Mouse (Mus musculus): Measurements from ENCODE around the gene Bst2. TPM values are rescaled to one million over a fixed set of nuclear protein-coding genes. Genes with fewer than 3 reads are reported as not detected.
A peak's percentile ranks its signal among the peaks of the same experiment; 100 is the strongest.
"Not testable (repeated sequence)": the region's sequence is repeated elsewhere in the genome, so short reads cannot be mapped to it uniquely, and the experiment has no call there.

Bst2 gene
- polyA plus RNA-seq, 1 experiment, result 17.3 TPM

DNA sequence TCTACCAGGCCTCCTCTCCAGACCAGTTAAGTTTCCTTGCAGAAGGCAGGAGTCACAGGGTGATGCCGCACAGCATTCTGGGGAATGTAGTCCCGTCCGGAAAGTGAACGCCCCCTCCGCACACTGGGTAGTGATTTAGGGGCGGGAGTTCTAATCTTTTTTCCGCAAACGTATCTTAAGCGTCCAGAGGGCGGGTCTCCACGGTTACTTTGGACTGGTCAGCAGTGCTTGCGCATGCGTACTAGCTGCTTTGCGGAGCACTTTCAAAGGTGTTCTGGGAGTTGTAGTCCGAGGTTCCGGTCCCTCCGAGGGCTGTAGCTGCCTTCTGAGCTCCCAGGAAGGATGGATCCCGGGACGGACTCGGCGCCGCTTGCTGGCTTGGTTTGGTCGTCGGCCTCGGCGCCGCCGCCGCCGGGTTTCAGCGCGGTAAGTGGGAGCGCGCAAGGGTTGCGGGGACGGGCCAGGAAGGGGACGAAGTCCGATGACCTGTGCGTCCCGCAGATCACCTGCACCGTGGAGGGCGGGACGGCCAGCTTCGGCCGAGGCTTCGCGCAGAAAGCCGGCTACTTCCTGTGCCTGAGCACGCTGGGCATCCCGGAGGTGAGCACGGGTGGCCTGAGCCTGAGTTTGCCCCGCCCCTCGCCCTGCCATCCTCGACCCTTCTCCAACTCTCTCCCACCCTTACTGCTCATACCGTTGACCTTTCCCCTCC is 5.5 kb upstream of the Bst2 start, which contains the start of gene Mvb12a:
Mvb12a (plus strand) TSS at position 291 of the 712 bp plus-strand sequence.
- peak; percentile 96 to 99 for DNase-seq
- peak within 1 kb of the TSS; percentile 57 for H3K4me3 ChIP-seq (replicated peaks; ENCODE audit: insufficient read depth, low read depth, low read length)
- no peak within 1 kb of the TSS; the same call in 1 of the 2 replicates for H3K27ac ChIP-seq (ENCODE audit: insufficient read depth, low read length)
- WGBS, result under 1% methylated on average over 55 of the region's 55 CpGs
- 0 out of 2 replicates have a peak, but pooled peaks cover 3% of the 10 kb centered on the region for H3K4me1 ChIP-seq (ENCODE audit: control insufficient read depth, insufficient read depth, low read length)
- TF ChIP-seq POLR2A (IDR thresholded peaks at IDR 0.05; ENCODE audit: borderline replicate concordance, insufficient read depth, low read length), result peak; percentile 68; the same call in 1 of the 2 replicates
- no peak for TF ChIP-seq CTCF (IDR thresholded peaks at IDR 0.05; ENCODE audit: borderline replicate concordance, insufficient read depth, low read depth, low read length)
- H3K27me3 ChIP-seq (ENCODE audit: control insufficient read depth, insufficient read depth, low read length), result no peaks in the 10 kb centered on the region

DNA sequence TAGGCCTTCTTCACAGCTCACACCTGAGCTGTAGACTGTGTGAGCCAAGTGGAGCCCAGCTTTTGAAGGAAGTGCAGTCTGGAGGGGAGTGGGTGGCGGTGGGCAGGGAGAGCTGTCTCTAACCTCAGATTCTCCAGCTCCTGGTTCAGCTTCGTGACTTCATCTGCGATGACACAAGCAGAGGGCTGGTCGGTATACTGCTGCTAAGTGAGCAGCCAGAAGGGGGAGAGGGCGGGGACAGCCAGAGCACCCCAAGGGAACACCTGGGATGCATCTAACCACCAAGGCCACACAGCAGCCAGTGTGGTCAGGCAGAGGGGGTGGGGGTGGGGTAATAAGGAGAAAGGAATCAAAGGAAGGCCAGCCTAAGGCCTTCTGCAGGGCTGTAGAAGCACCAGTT is 1.6 kb downstream of the Bst2 start:
- no peaks in the 10 kb centered on the region for H3K4me1 ChIP-seq (ENCODE audit: control insufficient read depth, insufficient read depth, low read length)
- H3K4me3 ChIP-seq (replicated peaks; ENCODE audit: insufficient read depth, low read depth, low read length), result no peak overlapping the region
- no peak for DNase-seq
- TF ChIP-seq POLR2A (IDR thresholded peaks at IDR 0.05; ENCODE audit: borderline replicate concordance, insufficient read depth, low read length) (no peak), CTCF (IDR thresholded peaks at IDR 0.05; ENCODE audit: borderline replicate concordance, insufficient read depth, low read depth, low read length) (no peak)
- 79% methylated on average over 5 of the region's 5 CpGs for WGBS
- H3K27me3 ChIP-seq (ENCODE audit: control insufficient read depth, insufficient read depth, low read length), result no peaks in the 10 kb centered on the region; the same call in 1 of the 2 replicates
- no peak overlapping the region for H3K27ac ChIP-seq (ENCODE audit: insufficient read depth, low read length)

DNA sequence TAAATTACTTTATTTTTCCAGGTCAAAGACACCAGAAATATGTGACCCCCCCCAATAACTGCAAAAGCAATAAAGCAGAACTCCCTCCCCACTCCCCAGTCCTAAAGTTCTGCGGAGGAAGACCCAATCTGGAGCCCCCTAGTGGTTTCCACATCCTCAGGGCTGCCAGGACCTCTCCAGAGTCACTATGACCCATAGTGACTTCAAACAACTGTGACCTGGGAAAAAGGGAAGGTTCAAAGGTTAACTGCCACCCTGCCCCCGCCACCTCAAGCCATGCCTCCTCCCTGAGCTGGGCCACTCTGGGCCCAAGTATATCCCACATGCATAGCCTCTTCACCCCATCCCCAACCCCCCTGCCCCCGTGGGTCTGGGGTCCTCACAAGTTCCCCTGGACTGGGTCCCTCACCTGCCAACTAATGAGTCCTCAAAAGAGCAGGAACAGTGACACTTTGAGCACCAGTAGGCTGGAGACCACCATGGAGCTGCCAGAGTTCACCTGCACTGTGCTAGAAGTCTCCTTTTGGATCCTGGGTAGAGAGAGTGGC is 2.9 kb downstream of the Bst2 start:
- Histone ChIP-seq H3K4me3 (replicated peaks; ENCODE audit: insufficient read depth, low read depth, low read length) (no peak overlapping the region), H3K27me3 (ENCODE audit: control insufficient read depth, insufficient read depth, low read length) (no peaks in the 10 kb centered on the region; the same call in 1 of the 2 replicates), H3K27ac (ENCODE audit: insufficient read depth, low read length) (no peak overlapping the region), H3K4me1 (ENCODE audit: control insufficient read depth, insufficient read depth, low read length) (no peaks in the 10 kb centered on the region)
- no peak for DNase-seq
- 33% methylated on average over 3 of the region's 3 CpGs for WGBS
- TF ChIP-seq POLR2A (IDR thresholded peaks at IDR 0.05; ENCODE audit: borderline replicate concordance, insufficient read depth, low read length) (no peak), CTCF (IDR thresholded peaks at IDR 0.05; ENCODE audit: borderline replicate concordance, insufficient read depth, low read depth, low read length) (no peak)

DNA sequence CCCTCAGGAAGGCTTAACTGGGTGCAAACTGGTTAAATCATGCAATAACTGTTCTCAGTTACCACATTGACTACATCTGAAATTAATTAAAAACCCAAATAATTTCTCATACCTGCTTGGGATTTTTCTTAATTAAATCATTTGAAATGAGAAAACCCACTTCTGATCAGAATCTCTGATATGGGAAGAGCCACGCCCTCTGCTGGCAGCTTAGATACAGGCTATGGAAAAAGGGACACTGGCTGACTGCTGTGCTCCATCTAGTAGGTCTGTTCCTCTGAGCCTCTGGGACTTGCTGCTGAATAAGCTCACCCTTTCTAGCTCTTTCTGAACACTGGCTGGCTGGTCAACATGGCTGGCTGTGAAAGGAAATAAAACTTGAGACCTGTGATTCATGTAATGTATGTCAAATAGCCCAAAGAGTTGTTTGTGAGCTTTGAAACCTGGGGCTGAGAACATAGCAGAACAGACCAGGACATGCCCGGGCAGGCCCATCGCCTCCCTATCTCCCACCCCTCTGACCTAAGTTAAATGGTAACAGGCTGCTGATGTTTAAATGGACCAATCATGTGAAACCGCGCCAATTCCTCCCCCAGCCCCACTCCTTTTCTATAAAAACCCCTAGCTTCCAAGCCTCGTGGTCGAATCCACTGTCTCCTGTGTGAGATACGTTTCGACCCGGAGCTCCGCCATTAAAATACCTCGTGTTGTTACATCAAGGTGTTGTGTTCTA is 6.4 kb downstream of the Bst2 start:
- H3K27me3 ChIP-seq (ENCODE audit: control insufficient read depth, insufficient read depth, low read length); H3K27ac ChIP-seq (ENCODE audit: insufficient read depth, low read length); H3K4me3 ChIP-seq (replicated peaks; ENCODE audit: insufficient read depth, low read depth, low read length); H3K4me1 ChIP-seq (ENCODE audit: control insufficient read depth, insufficient read depth, low read length): not testable (repeated sequence)
- TF ChIP-seq CTCF (IDR thresholded peaks at IDR 0.05; ENCODE audit: borderline replicate concordance, insufficient read depth, low read depth, low read length), result peak; percentile 59
- 71% methylated on average over 7 of the region's 12 CpGs for WGBS
- DNase-seq, result peak; percentile 66 to 70

DNA sequence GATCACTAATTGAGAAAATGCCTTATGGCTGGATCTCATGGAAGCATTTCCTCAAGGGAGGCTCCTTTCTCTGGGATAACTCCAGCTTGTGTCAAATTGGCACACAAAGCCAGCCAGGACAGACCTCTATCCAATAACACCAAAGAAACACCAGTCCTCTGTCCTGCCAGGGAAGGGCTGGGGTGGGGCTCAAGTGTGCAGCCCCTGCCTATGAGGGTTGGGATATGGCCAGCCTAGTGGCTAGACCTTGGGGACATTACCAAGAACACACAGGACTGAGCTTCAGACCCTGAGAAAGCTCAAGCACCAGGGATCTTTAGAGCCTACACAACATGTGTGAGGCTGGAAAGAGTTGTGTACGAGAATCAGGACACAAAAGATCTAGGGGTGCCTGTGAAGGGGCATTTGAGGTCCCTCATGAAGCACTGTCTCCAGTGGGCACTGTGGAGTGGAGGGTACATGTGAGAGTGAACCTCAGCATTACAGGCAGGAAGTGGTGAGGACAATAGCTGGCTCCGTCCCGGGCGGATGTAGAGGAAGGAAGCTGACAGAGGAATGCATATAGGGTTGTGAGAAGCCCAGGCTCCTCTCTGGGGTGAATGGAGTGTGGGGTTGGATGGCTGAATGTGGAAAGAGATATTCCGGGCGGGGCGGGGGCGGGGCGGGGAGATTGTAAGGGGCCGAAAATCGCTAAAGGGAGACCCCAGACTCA is 8.7 kb downstream of the Bst2 start:
- H3K4me3 ChIP-seq (replicated peaks; ENCODE audit: insufficient read depth, low read depth, low read length), result no peak overlapping the region
- no peak for DNase-seq
- no peak overlapping the region for H3K27ac ChIP-seq (ENCODE audit: insufficient read depth, low read length)
- H3K27me3 ChIP-seq (ENCODE audit: control insufficient read depth, insufficient read depth, low read length), result peaks cover 8% of the 10 kb centered on the region; the same call in 1 of the 2 replicates
- WGBS, result 75% methylated on average over 11 of the region's 11 CpGs
- TF ChIP-seq POLR2A (IDR thresholded peaks at IDR 0.05; ENCODE audit: borderline replicate concordance, insufficient read depth, low read length) (no peak), CTCF (IDR thresholded peaks at IDR 0.05; ENCODE audit: borderline replicate concordance, insufficient read depth, low read depth, low read length) (no peak)
- no peaks in the 10 kb centered on the region; the same call in 1 of the 2 replicates for H3K4me1 ChIP-seq (ENCODE audit: control insufficient read depth, insufficient read depth, low read length)

DNA sequence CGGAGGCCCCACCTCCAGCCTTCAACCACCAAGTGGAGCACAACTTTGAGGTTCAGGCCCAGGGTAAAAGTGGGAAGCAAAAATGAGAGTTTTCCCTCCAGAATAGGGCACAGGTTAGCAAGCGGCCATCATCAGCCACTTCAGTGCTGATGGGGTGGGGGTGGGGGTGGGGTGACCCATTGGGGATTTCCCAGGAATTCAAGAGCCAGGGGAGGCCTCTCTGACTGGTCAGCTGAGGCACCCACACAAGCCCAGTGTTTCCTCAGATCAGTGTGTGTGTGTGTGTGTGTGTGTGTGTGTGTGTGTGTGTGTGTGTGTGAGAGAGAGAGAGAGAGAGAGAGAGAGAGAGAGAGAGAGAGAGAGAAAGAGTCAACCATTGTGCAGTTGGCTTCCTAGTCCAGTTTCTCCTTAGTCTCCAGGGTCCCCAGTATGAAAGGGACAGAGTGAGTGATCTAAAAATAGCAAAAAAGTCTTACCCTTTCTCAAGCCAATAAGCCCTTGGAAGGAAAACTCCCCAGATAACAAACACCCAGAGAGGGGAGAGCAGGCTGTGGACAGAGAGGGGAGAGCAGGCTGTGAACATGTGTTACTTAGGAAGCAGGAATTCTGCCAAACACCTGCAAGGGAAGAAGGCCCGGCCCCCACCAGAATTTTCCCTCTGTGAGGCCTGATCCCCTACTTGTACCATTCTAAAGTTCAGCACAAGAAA is 9.9 kb downstream of the Bst2 start:
- 65% methylated on average over 3 of the region's 3 CpGs for WGBS
- Histone ChIP-seq H3K27me3 (ENCODE audit: control insufficient read depth, insufficient read depth, low read length) (peaks cover 8% of the 10 kb centered on the region; the same call in 1 of the 2 replicates), H3K4me3 (replicated peaks; ENCODE audit: insufficient read depth, low read depth, low read length) (no peak overlapping the region), H3K4me1 (ENCODE audit: control insufficient read depth, insufficient read depth, low read length) (no peaks in the 10 kb centered on the region; the same call in 1 of the 2 replicates), H3K27ac (ENCODE audit: insufficient read depth, low read length) (no peak overlapping the region)
- DNase-seq, result no peak
- TF ChIP-seq POLR2A (IDR thresholded peaks at IDR 0.05; ENCODE audit: borderline replicate concordance, insufficient read depth, low read length) (no peak), CTCF (IDR thresholded peaks at IDR 0.05; ENCODE audit: borderline replicate concordance, insufficient read depth, low read depth, low read length) (no peak)

DNA sequence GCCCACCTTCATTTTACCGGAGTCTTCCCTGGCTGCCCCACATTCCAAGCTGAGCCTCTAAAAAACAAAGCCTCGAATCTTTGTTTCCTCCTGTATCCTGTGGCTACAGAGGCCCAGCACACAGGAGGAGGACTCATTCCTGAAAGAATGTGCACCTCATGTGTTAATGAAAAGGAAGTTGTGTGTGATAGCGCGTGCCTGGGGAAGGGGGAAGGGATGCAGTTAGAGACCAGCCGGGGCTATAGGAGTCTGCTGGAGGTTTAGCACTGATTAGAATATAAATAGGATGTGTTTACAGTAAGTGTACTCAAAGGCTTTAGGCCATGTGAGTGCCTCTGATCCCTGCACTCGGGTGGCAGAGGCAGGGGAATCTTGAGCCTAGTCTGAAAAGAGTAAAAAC is 11.0 kb downstream of the Bst2 start:
- H3K27me3 ChIP-seq (ENCODE audit: control insufficient read depth, insufficient read depth, low read length), result peaks cover 8% of the 10 kb centered on the region; the same call in 1 of the 2 replicates
- DNase-seq, result no peak
- no peak overlapping the region for H3K27ac ChIP-seq (ENCODE audit: insufficient read depth, low read length)
- H3K4me3 ChIP-seq (replicated peaks; ENCODE audit: insufficient read depth, low read depth, low read length), result no peak overlapping the region
- no peaks in the 10 kb centered on the region; the same call in 1 of the 2 replicates for H3K4me1 ChIP-seq (ENCODE audit: control insufficient read depth, insufficient read depth, low read length)
- no peak for TF ChIP-seq POLR2A (IDR thresholded peaks at IDR 0.05; ENCODE audit: borderline replicate concordance, insufficient read depth, low read length)
- TF ChIP-seq CTCF (IDR thresholded peaks at IDR 0.05; ENCODE audit: borderline replicate concordance, insufficient read depth, low read depth, low read length), result no peak
- 36% methylated on average over 6 of the region's 6 CpGs for WGBS
